Mouse (Mus musculus) brain, embryonic 14.5 days (tissue): ENCODE measurements around the gene Rubcn.

Experiments
- CTCF ChIP-seq: fragments of 200-500 bp; IDR thresholded peaks from 2 replicates; pipeline ENCODE4 v1.5.1; 2012; ENCODE audit warnings: inconsistent platforms, mild to moderate bottlenecking, moderate library complexity, borderline replicate concordance; ENCODE audit not compliant: insufficient read depth, insufficient read length; ENCODE audit errors: extremely low read depth
- POLR2A ChIP-seq: fragments of 200-500 bp; IDR thresholded peaks from 2 replicates; pipeline ENCODE4 v1.6.1; 2012; ENCODE audit warnings: mild to moderate bottlenecking, inconsistent platforms, borderline replicate concordance; ENCODE audit not compliant: poor library complexity, insufficient read depth, insufficient read length, severe bottlenecking; ENCODE audit errors: extremely low read depth

DNA sequence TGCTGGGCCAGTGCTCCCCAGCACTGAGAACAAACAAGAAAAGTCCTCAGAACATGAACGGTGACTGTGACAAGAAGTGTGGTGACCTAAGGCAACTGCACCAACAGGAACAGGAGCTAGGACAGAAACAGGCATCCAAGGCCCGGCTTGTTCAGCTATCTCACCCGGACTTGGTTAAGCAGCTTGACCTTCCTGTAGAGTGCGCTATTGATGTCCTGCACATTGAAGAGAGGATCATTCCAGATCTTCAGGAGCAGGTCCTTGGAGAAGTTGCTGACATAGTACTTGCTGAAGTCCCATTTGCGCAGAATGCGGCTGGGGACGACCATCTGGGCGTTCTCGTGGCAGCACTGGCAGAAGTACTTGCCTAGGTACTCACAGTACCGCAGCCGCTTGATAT lies 51.0 kb downstream of the Rubcn start:
- TF ChIP-seq CTCF (no peak), POLR2A (no peak)
